Comparison of ENCODE assay signal across 9 mouse cellular contexts in the genomic region with DNA sequence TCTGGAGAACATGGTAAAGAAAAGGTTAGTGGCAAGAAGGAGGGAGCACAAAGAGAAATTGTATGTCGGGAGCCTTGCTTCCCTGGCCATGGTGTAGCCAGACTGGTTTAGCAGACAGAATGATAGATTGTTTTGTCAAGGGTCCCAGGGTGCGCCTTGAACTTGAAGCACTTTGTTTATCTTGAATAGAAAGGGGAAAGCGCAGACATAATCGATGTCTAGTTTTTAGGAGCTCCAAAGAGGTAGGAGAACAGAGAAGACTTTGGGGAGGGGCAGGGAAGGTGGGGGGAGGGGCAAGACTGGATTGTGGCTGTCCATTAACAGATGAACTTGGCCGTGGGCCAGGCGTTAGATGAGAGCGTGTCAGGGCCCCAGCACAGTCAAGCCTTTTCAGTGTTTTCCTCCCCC. TPM values are rescaled to one million over a fixed set of nuclear protein-coding genes. Genes with fewer than 3 reads are reported as not detected.
A peak's percentile ranks its signal among the peaks of the same experiment; 100 is the strongest.
DNase-seq lines count a peak whose midpoint lies in the region; ATAC-seq and TF ChIP-seq lines count a peak whose summit lies in the region.
"Had no signal": no experiment of that assay in that cellular context is flagged by ENCODE, and none has a peak within 500 bp of the region (broad histone marks: within the 10 kb centered on the region; RNA-seq: fewer than 3 reads in every experiment).

No protein-coding gene starts in this region.

- H3K4me2 ChIP-seq in limb, embryonic 14.5 days (replicated peaks; ENCODE audit: low read depth, low read length, severe bottlenecking) = peak overlapping the region; percentile 34
- H3K4me2 ChIP-seq in stomach, embryonic 15.5 days = peak overlapping the region; percentile 36

- DNase-seq in adrenal gland, postnatal 25 days = peak; percentile 10
- no peak for DNase-seq in adrenal gland, adult 8-10 months
- DNase-seq in right cerebral cortex, postnatal 4 days = peak; percentile 60
- no peak for DNase-seq in right cerebral cortex, adult 2 months (ENCODE audit: low spot score in 2 of 2)
- peak; percentile 68 for DNase-seq in limb, embryonic 14.5 days (ENCODE audit: low spot score)
- DNase-seq in thymus, postnatal 36 days = no peak
- no peak for DNase-seq in thymus, postnatal 10 days (ENCODE audit: low spot score in 2 of 2)

- WGBS in limb, embryonic 14.5 days = 31% methylated on average over 7 of the region's 7 CpGs
- 6% methylated on average over 7 of the region's 7 CpGs for WGBS in stomach, embryonic 15.5 days

- no peaks in the 10 kb centered on the region for H3K9me3 ChIP-seq in limb, embryonic 14.5 days (ENCODE audit: control insufficient read depth, low read length)
- H3K9me3 ChIP-seq in stomach, embryonic 15.5 days = no peaks in the 10 kb centered on the region

- no peaks in the 10 kb centered on the region for H3K27me3 ChIP-seq in limb, embryonic 14.5 days (ENCODE audit: control insufficient read depth, insufficient read depth, low read length)
- H3K27me3 ChIP-seq in stomach, embryonic 15.5 days (replicated peaks) = no peaks in the 10 kb centered on the region

- TF ChIP-seq POLR2A in limb, embryonic 14.5 days (IDR thresholded peaks at IDR 0.05; ENCODE audit: borderline replicate concordance, extremely low read depth, insufficient read depth, insufficient read length) = no peak

- H3K4me3 ChIP-seq in limb, embryonic 14.5 days (replicated peaks; ENCODE audit: low read length) = 0 out of 2 replicates have a peak overlapping the region, but pooled peaks have one; percentile 13
- no peak overlapping the region for H3K4me3 ChIP-seq in stomach, embryonic 15.5 days (replicated peaks)

- H3K27ac ChIP-seq in limb, embryonic 14.5 days (replicated peaks; ENCODE audit: low read depth, low read length) = peak overlapping the region; percentile 14; the same call in 1 of the 2 replicates
- H3K27ac ChIP-seq in stomach, embryonic 15.5 days = peak overlapping the region; percentile 76

- peaks cover 4% of the 10 kb centered on the region; the same call in 1 of the 2 replicates for H3K36me3 ChIP-seq in limb, embryonic 14.5 days (ENCODE audit: control insufficient read depth, insufficient read depth, low read length)
- no peaks in the 10 kb centered on the region for H3K36me3 ChIP-seq in stomach, embryonic 15.5 days

- ATAC-seq in limb, embryonic 14.5 days (ENCODE audit: low FRiP score, low read depth) = no peak
- peak; percentile 69 for ATAC-seq in stomach, embryonic 15.5 days (ENCODE audit: insufficient read depth, low FRiP score, low read depth)

- peaks cover 76% of the 10 kb centered on the region for H3K4me1 ChIP-seq in limb, embryonic 14.5 days (ENCODE audit: control insufficient read depth, insufficient read depth, low read length)
- peaks cover 43% of the 10 kb centered on the region for H3K4me1 ChIP-seq in stomach, embryonic 15.5 days

- H3K9ac ChIP-seq in limb, embryonic 14.5 days (ENCODE audit: low read depth, low read length, severe bottlenecking) = no peak overlapping the region
- H3K9ac ChIP-seq in stomach, embryonic 15.5 days = no peak overlapping the region

RNA-seq across cellular contexts. Expression of a gene that starts 22.0 kb away (rescaled TPM):
- total RNA-seq in adrenal gland, postnatal 25 days (2021) = 7.5 and 8.6 TPM in 2 replicates
- total RNA-seq in adrenal gland, adult 8-10 months (2022) = 1 to 10 TPM; 4.3 to 8.6 (median 5.7) TPM
- 33.8 and 38.2 TPM in 2 replicates for polyA plus RNA-seq in limb, embryonic 14.5 days (2012; rRNA removed)
- polyA plus RNA-seq in limb, embryonic 14.5 days (2014; fragmentation: Nextera tagmentation; extraction: Ambion mirVana) = 61.7 and 74.9 TPM in 2 replicates
- 24.5 and 25.1 TPM in 2 replicates for polyA plus RNA-seq in stomach, embryonic 15.5 days (2015; fragmentation: Nextera tagmentation; extraction: Ambion mirVana)

RNA-seq across cellular contexts. Expression of a gene that starts 25.0 kb away (rescaled TPM):
- not detected in 2 replicates for total RNA-seq in adrenal gland, postnatal 25 days (2021)
- total RNA-seq in adrenal gland, adult 8-10 months (2022) = not detected
- 0.19 TPM in 1 of 2 replicates, not detected in the other for polyA plus RNA-seq in limb, embryonic 14.5 days (2012; rRNA removed)
- not detected in 2 replicates for polyA plus RNA-seq in limb, embryonic 14.5 days (2014; fragmentation: Nextera tagmentation; extraction: Ambion mirVana)
- not detected in 2 replicates for polyA plus RNA-seq in stomach, embryonic 15.5 days (2015; fragmentation: Nextera tagmentation; extraction: Ambion mirVana)
- polyA plus RNA-seq: limb, embryonic 11.5 days had no signal

Comparison
In these comparisons a context has a peak if more than half of its experiments do, and no peak if none do; other contexts are left out.
1. DNase-seq: peak in adrenal gland, postnatal 25 days (single experiment), right cerebral cortex, postnatal 4 days (single experiment) and limb, embryonic 14.5 days (single experiment); none in adrenal gland, adult 8-10 months (single experiment), right cerebral cortex, adult 2 months (0 of 2), thymus, postnatal 36 days (0 of 2) and thymus, postnatal 10 days (0 of 2).